Mouse (Mus musculus) right cerebral cortex, adult 2 months (tissue): ENCODE data around the gene Nr2c2.
A peak's percentile ranks its signal among the peaks of the same experiment; 100 is the strongest.

ENCODE experiments used
- DNase-seq, 2 experiments: peaks; one replicate each; pipeline ENCODE4 v3.0.0; 2021 to 2022; ENCODE audit warnings: low spot score in 2 of 2

The Nr2c2 gene

GRCm38 (mm10) chr6:92126861-92127468, 35.8 kb downstream of the Nr2c2 start:
- no peak for DNase-seq

DNA sequence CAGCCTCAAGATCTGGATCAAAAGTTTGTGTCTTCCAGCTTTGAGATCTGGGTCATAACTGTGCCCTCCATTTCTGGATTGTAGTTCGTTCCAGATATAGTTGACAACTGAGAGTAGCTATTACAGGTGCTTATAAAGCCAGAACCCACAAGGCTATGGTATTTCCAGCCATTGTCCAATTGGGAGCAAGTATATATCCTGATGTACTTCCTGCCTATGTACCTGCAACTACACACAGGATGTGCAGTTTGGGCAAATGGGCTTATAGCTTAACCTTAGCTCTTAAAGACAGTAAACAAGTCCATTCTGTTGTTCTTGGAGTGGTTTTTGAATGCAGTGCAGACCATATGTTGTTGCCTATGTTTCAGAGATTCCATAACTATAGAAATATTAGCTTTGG, 40.3 kb downstream of the Nr2c2 start:
- no peak for DNase-seq

GRCm38 (mm10) chr6:92132021-92132911, 41.1 kb downstream of the Nr2c2 start:
- peak in 1 of 2 experiments; percentile 16 for DNase-seq

DNA sequence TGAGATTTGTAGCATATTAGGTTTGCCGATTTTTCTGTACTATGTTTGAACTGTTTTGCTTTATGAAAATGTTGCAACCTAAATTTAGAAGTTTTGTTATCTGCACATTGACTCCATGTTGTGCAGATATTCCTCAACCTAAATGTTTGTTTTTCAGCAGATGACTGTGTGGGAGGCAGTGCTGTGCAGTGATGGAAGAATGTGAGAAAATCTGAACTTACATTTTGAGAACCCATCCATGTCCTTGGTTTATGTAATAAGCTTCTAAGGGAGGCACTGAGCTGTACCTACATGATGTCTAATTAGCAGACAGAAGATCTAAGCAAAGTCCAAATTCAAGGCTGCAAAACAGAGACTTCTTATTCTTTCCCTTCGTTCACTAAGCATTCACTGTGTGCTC, 42.4 kb downstream of the Nr2c2 start:
- peak in 1 of 2 experiments; percentile 16 for DNase-seq

- DNase-seq = peak in 1 of 2 experiments; percentile 23
Measured at GRCm38 (mm10) chr6:92136356-92136755, 45.2 kb downstream of the Nr2c2 start.

- no peak for DNase-seq
Measured at GRCm38 (mm10) chr6:92145881-92146280, 54.7 kb downstream of the Nr2c2 start.

GRCm38 (mm10) chr6:92153774-92154173, 62.6 kb downstream of the Nr2c2 start:
- DNase-seq = no peak

DNA sequence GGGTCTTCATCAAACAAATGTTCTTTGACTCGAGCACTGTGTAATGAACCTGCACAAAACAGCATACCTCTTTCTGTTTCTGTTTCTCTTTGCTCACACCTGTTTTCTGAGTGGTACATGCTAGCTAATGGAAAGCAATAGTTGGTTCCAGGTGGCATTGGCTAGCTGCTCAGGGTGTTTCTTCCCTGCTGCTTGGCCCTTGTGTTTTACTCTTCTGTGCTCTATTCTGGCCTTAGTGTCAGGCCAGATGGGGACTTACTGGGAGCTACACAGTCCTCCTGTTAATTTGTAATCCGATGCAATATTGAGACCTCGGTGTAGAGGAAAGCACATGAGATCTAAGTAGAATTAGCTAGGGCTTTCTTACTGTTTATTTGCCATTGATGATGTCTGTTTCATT, 67.6 kb downstream of the Nr2c2 start:
- DNase-seq = no peak

GRCm38 (mm10) chr6:92162724-92163123, 71.5 kb downstream of the Nr2c2 start:
- DNase-seq = no peak

- DNase-seq = no peak
Measured at GRCm38 (mm10) chr6:92176450-92176849, 85.3 kb downstream of the Nr2c2 start.

DNA sequence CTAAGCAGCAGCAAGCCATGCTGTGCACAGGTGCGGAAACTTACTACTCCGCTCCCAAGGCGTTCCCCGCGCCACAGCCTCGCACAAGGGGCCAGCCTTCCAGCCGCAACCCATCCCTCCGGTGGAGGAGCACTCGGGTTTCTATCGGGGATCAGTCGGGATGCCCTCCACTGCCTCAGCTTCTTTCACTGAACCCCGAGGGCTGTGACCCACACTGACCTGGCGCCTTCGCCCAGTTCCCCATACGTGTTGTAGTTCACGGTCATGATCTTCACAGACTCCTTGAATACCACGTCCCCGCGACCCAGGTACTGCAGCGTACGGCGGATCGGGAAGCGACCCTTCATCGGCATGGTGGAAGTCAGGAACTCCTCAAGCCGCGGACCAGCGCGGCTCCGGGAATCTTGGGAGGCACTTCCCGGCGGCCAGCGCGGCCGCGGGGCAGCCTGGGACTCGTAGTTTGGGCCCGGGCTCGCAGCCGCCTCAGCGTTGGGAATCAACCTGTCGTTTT, 92.5 kb downstream of the Nr2c2 start, which contains the start of gene Mrps25:
Mrps25 (minus strand) TSS at position 413 of the 511 bp plus-strand sequence.
- peak; percentile 78 to 80 for DNase-seq

DNA sequence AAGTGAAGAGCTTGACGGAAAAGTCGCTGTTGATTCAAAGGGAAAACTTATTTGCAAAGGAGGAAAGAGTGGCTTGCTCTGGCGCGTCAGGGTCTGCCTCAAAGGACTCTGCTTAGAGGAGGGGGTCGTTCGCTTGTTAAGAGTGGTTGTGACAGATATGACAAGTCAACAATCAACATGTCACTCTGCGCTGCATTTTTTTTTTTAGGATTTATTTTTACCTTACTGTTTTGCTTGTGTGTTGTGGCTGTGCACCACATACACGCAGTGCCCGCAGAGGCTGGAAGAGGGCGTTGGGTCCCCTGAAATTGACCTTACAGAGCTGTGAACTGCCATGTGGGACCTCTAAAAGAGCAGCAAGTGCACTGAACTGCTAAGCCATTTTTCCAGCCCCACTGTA, 93.0 kb downstream of the Nr2c2 start:
- DNase-seq = peak in 1 of 2 experiments; percentile 12

DNA sequence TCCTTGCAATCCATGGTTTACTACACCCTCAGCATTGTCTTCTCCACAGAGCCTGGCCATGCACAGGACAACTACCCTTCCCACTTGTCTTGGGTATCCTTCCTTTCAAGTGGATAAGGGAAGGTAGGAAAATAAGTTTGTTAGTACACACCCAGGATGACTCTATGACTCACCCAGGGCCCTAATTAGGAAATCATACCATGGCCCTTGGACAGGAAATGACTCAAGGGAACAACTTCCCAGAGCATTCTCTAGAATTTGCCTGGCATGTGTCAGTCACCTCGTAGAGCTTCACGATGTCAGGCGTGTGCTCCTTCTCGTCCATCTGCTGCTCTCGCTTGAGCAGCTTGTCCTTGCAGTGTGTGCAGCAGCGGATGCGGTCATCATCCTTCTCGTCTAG, 108.2 kb downstream of the Nr2c2 start:
- DNase-seq = no peak

DNA sequence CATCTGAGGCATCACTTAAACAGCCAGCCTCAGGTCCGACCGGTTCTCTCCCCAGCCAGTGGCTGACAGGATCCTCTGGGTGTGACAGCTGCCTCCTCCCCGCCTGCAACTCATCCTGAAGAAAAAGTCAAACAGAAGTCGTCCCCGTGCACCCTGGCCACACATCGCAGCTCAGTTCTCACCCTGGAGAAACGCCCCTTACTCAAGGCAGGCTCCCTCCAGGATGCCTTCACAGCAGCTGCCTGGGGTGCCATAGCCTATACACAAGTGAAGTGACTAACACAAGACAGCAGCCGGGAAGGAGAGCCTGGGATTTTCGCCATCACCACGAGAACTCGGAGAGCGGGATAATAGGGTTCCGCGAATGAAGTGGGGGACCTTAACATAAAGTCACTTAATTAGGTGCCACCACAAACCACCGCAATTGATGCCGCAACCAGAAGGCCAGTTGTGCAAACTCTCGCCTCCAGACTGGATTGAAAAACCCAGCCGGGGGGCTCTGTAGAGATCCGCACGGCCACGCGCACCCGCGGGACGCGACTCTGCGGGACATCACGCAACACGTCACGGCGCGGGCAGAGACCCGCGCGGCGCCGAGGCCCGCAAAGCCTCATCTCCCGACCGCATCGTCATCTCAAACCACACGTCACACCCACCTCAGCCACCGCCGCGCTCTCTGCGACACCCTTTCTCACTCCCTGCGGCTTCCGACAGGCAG, 123.0 kb downstream of the Nr2c2 start:
- peak in 1 of 2 experiments; percentile 4 for DNase-seq

GRCm38 (mm10) chr6:92214773-92215449, 123.7 kb downstream of the Nr2c2 start, which contains the start of gene Rbsn:
Gene Rbsn (minus strand): TSS chr6:92214925.
- DNase-seq = peak; percentile 91 to 95

DNA sequence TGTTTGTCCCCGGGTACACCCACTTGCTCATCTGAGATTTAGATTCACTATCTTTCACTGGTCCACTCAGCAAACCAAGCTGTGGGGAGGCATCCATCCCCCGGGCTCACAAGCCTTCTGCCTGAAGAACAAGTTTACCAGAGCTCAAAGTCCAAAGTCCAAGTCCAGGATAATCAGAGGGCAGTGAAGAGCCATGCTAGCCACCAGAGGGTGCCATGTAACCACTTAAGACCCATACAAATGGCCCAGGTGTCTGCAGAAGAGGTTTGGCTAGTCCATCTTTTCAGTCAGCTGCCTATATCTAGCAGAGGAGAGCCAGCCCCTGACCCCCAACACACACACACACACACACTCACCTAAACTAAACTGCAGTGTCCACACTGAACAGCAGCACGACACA, 128.3 kb downstream of the Nr2c2 start:
- peak; percentile 52 to 66 for DNase-seq

GRCm38 (mm10) chr6:92221604-92222003, 130.4 kb downstream of the Nr2c2 start:
- no peak for DNase-seq

DNA sequence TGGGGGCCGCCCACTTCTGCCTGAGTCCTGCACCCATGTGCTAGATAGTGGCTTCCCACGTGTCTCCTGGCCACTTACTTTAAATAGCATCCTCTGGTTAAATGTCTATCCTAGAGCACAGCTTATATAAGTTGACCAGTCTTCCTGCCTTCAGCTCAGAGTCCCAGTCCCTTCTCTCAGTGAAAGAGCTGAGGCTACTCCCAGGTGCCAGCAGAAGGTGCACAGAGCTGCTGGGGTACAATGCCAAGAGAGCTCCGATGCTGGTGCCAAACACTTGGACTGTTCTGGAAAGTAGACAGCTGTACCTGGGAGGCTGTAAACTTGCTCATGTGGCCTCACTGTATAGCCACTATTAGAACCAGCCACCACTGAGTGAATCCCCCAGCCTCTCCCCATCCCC, 130.8 kb downstream of the Nr2c2 start:
- DNase-seq = no peak
